Mouse (Mus musculus) embryonic facial prominence, embryonic 12.5 days (tissue): Measurements from ENCODE around the gene Ctnnb1. TPM values are rescaled to one million over a fixed set of nuclear protein-coding genes. Genes with fewer than 3 reads are reported as not detected.

Experiments used
- ATAC-seq: fragments of 200-750 bp; cut with Nextera tagmentation; 2 replicates; pipeline ENCODE4 v1.8.0; 2017; ENCODE audit not compliant: insufficient number of reproducible peaks, insufficient read depth, low FRiP score, low TSS enrichment
- H3K27ac ChIP-seq: fragments of 300-500 bp; sonication (generic); 2 replicates; pipeline ENCODE4 v1.5.1; 2016; ENCODE audit warnings: mild to moderate bottlenecking
- H3K27me3 ChIP-seq: fragments of 300-500 bp; sonication (generic); 2 replicates; pipeline ENCODE4 v1.6.1; 2016; ENCODE audit warnings: mild to moderate bottlenecking, moderate library complexity
- H3K36me3 ChIP-seq: fragments of 300-500 bp; sonication (generic); 2 replicates; pipeline ENCODE4 v1.6.1; 2016; ENCODE audit warnings: mild to moderate bottlenecking
- H3K4me1 ChIP-seq: fragments of 300-500 bp; sonication (generic); 2 replicates; pipeline ENCODE4 v1.6.1; 2016
- H3K4me2 ChIP-seq: fragments of 300-500 bp; sonication (generic); replicated peaks from 2 replicates; pipeline ENCODE4 v1.6.1; 2016; ENCODE audit warnings: mild to moderate bottlenecking, moderate library complexity
- H3K4me3 ChIP-seq: fragments of 300-500 bp; sonication (generic); 2 replicates; pipeline ENCODE4 v1.5.1; 2016; ENCODE audit warnings: mild to moderate bottlenecking
- H3K9ac ChIP-seq: fragments of 300-500 bp; sonication (generic); 2 replicates; pipeline ENCODE4 v1.6.1; 2016; ENCODE audit warnings: mild to moderate bottlenecking, moderate library complexity
- H3K9me3 ChIP-seq: fragments of 300-500 bp; sonication (generic); 2 replicates; pipeline ENCODE4 v1.6.1; 2016; ENCODE audit warnings: mild to moderate bottlenecking, moderate library complexity
- WGBS: fragments of 180-500 bp; shearing (Covaris S2); methylation state at CpG from one replicate; pipeline ENCODE4 v1.1.7; 2016; 5-methylcytosine and 5-hydroxymethylcytosine counted together
- polyA plus RNA-seq: library from polyadenylated mRNA; unstranded; fragments of >200 nt; fragmentation: Nextera tagmentation; extraction: Ambion mirVana; gene quantifications from 2 replicates; pipeline ENCODE4 v1.2.1, GENCODE M21; 2016

Ctnnb1 gene
- polyA plus RNA-seq, 1 experiment from 2014 or later, result 801 TPM

GRCm38 (mm10) chr9:120943757-120944156 lies 14.7 kb downstream of the Ctnnb1 start:
- H3K27me3 ChIP-seq, result no peaks in the 10 kb centered on the region
- H3K9ac ChIP-seq, result no peak overlapping the region
- H3K36me3 ChIP-seq, result peaks cover 11% of the 10 kb centered on the region; the same call in 1 of the 2 replicates
- 93% methylated on average over 1 of the region's 1 CpGs for WGBS
- peaks cover 46% of the 10 kb centered on the region for H3K4me1 ChIP-seq
- ATAC-seq, result no peak
- H3K27ac ChIP-seq, result no peak overlapping the region
- H3K4me2 ChIP-seq, result no peak overlapping the region
- no peaks in the 10 kb centered on the region for H3K9me3 ChIP-seq
- H3K4me3 ChIP-seq, result no peak overlapping the region

- H3K4me1 ChIP-seq, result peaks cover 49% of the 10 kb centered on the region
Measured at GRCm38 (mm10) chr9:120944211-120944610, 15.2 kb downstream of the Ctnnb1 start.

GRCm38 (mm10) chr9:120946131-120946530 lies 17.1 kb downstream of the Ctnnb1 start:
- no peak overlapping the region for H3K9ac ChIP-seq
- peaks cover 35% of the 10 kb centered on the region for H3K4me1 ChIP-seq
- ATAC-seq, result no peak
- H3K27me3 ChIP-seq, result no peaks in the 10 kb centered on the region
- no peak overlapping the region for H3K27ac ChIP-seq
- peaks cover 19% of the 10 kb centered on the region for H3K36me3 ChIP-seq
- H3K4me3 ChIP-seq, result no peak overlapping the region
- no peaks in the 10 kb centered on the region for H3K9me3 ChIP-seq
- H3K4me2 ChIP-seq, result no peak overlapping the region
- 81% methylated on average over 8 of the region's 8 CpGs for WGBS

More at GRCm38 (mm10) chr9:120944211-120944610, 15.2 kb downstream of the Ctnnb1 start:
- 72% methylated on average over 3 of the region's 3 CpGs for WGBS
- H3K27ac ChIP-seq, result no peak overlapping the region
- H3K4me2 ChIP-seq, result no peak overlapping the region
- no peaks in the 10 kb centered on the region for H3K27me3 ChIP-seq
- no peak overlapping the region for H3K9ac ChIP-seq
- ATAC-seq, result no peak
- H3K4me3 ChIP-seq, result no peak overlapping the region
- H3K36me3 ChIP-seq, result peaks cover 11% of the 10 kb centered on the region; the same call in 1 of the 2 replicates
- no peaks in the 10 kb centered on the region for H3K9me3 ChIP-seq

GRCm38 (mm10) chr9:120948832-120949231 lies 19.8 kb downstream of the Ctnnb1 start:
- H3K27ac ChIP-seq, result no peak overlapping the region
- no peak overlapping the region for H3K4me3 ChIP-seq
- no peaks in the 10 kb centered on the region for H3K27me3 ChIP-seq
- 100% methylated on average over 1 of the region's 1 CpGs for WGBS
- H3K4me2 ChIP-seq, result no peak overlapping the region
- no peak overlapping the region for H3K9ac ChIP-seq
- H3K4me1 ChIP-seq, result peaks cover 27% of the 10 kb centered on the region
- no peak for ATAC-seq
- H3K36me3 ChIP-seq, result peaks cover 41% of the 10 kb centered on the region
- no peaks in the 10 kb centered on the region for H3K9me3 ChIP-seq

- 91% methylated on average over 12 of the region's 12 CpGs for WGBS
- H3K9me3 ChIP-seq, result no peaks in the 10 kb centered on the region
- H3K4me3 ChIP-seq, result no peak overlapping the region
- H3K4me1 ChIP-seq, result peaks cover 24% of the 10 kb centered on the region
- no peak overlapping the region for H3K9ac ChIP-seq
- no peak overlapping the region for H3K27ac ChIP-seq
- peaks cover 60% of the 10 kb centered on the region for H3K36me3 ChIP-seq
- no peak for ATAC-seq
- no peaks in the 10 kb centered on the region for H3K27me3 ChIP-seq
- no peak overlapping the region for H3K4me2 ChIP-seq
Measured at GRCm38 (mm10) chr9:120950761-120951160, 21.7 kb downstream of the Ctnnb1 start.

- H3K4me2 ChIP-seq, result no peak overlapping the region
- H3K36me3 ChIP-seq, result peaks cover 72% of the 10 kb centered on the region
- H3K4me1 ChIP-seq, result peaks cover 18% of the 10 kb centered on the region
- no peaks in the 10 kb centered on the region for H3K27me3 ChIP-seq
- no peak overlapping the region for H3K27ac ChIP-seq
- 84% methylated on average over 3 of the region's 3 CpGs for WGBS
- 0 out of 2 replicates have a peak, but pooled peaks have one; percentile 23 for ATAC-seq
- H3K9ac ChIP-seq, result no peak overlapping the region
- no peak overlapping the region for H3K4me3 ChIP-seq
- H3K9me3 ChIP-seq, result no peaks in the 10 kb centered on the region
Measured at GRCm38 (mm10) chr9:120951947-120952346, 22.9 kb downstream of the Ctnnb1 start.

- Histone ChIP-seq H3K4me1 (no peaks in the 10 kb centered on the region), H3K9me3 (no peaks in the 10 kb centered on the region), H3K9ac (no peak overlapping the region), H3K4me2 (no peak overlapping the region), H3K27ac (no peak overlapping the region), H3K27me3 (no peaks in the 10 kb centered on the region), H3K4me3 (no peak overlapping the region), H3K36me3 (peaks cover 100% of the 10 kb centered on the region)
- no peak for ATAC-seq
- 91% methylated on average over 5 of the region's 5 CpGs for WGBS
Measured at GRCm38 (mm10) chr9:120958051-120958450, 29.0 kb downstream of the Ctnnb1 start.

GRCm38 (mm10) chr9:120958560-120958959 lies 29.5 kb downstream of the Ctnnb1 start:
- Histone ChIP-seq H3K4me2 (no peak overlapping the region), H3K27me3 (no peaks in the 10 kb centered on the region), H3K9ac (no peak overlapping the region), H3K9me3 (no peaks in the 10 kb centered on the region), H3K36me3 (peaks cover 100% of the 10 kb centered on the region), H3K4me1 (no peaks in the 10 kb centered on the region), H3K4me3 (no peak overlapping the region), H3K27ac (no peak overlapping the region)
- no peak for ATAC-seq
- 85% methylated on average over 6 of the region's 6 CpGs for WGBS

GRCm38 (mm10) chr9:120959225-120959624 lies 30.2 kb downstream of the Ctnnb1 start:
- H3K27ac ChIP-seq, result no peak overlapping the region

GRCm38 (mm10) chr9:120960611-120961010 lies 31.6 kb downstream of the Ctnnb1 start:
- H3K4me1 ChIP-seq, result no peaks in the 10 kb centered on the region
- no peaks in the 10 kb centered on the region for H3K9me3 ChIP-seq
- no peak for ATAC-seq
- H3K9ac ChIP-seq, result no peak overlapping the region
- H3K27me3 ChIP-seq, result no peaks in the 10 kb centered on the region
- no peak overlapping the region for H3K4me2 ChIP-seq
- peaks cover 100% of the 10 kb centered on the region for H3K36me3 ChIP-seq
- no peak overlapping the region for H3K4me3 ChIP-seq
- 86% methylated on average over 4 of the region's 4 CpGs for WGBS
- H3K27ac ChIP-seq, result no peak overlapping the region

More at GRCm38 (mm10) chr9:120959225-120959624, 30.2 kb downstream of the Ctnnb1 start:
- no peak for ATAC-seq
- H3K27me3 ChIP-seq, result no peaks in the 10 kb centered on the region
- peaks cover 100% of the 10 kb centered on the region for H3K36me3 ChIP-seq
- no peak overlapping the region for H3K9ac ChIP-seq
- no peaks in the 10 kb centered on the region for H3K4me1 ChIP-seq
- no peak overlapping the region for H3K4me2 ChIP-seq
- no peak overlapping the region for H3K4me3 ChIP-seq
- H3K9me3 ChIP-seq, result no peaks in the 10 kb centered on the region
- WGBS, result 88% methylated on average over 4 of the region's 4 CpGs

GRCm38 (mm10) chr9:120961466-120961865 lies 32.5 kb downstream of the Ctnnb1 start:
- Histone ChIP-seq H3K36me3 (peaks cover 100% of the 10 kb centered on the region), H3K4me3 (no peak overlapping the region), H3K9ac (no peak overlapping the region), H3K4me2 (no peak overlapping the region), H3K27me3 (no peaks in the 10 kb centered on the region), H3K4me1 (no peaks in the 10 kb centered on the region), H3K27ac (no peak overlapping the region), H3K9me3 (no peaks in the 10 kb centered on the region)
- no peak for ATAC-seq
- WGBS, result 80% methylated on average over 3 of the region's 3 CpGs

- Histone ChIP-seq H3K9me3 (no peaks in the 10 kb centered on the region), H3K4me1 (no peaks in the 10 kb centered on the region), H3K9ac (no peak overlapping the region), H3K27me3 (no peaks in the 10 kb centered on the region), H3K4me3 (no peak overlapping the region), H3K36me3 (peaks cover 100% of the 10 kb centered on the region), H3K4me2 (no peak overlapping the region), H3K27ac (no peak overlapping the region)
- no peak for ATAC-seq
- WGBS, result 85% methylated on average over 3 of the region's 3 CpGs
Measured at GRCm38 (mm10) chr9:120961969-120962700, 33.1 kb downstream of the Ctnnb1 start.
